Mouse (Mus musculus) B cell, adult 67 days (primary cell): Measurements from ENCODE around the gene Olfr970. TPM values are rescaled to one million over a fixed set of nuclear protein-coding genes. Genes with fewer than 3 reads are reported as not detected.

Source experiments
- total RNA-seq, 2 experiments: library from RNA; stranded (reverse); gene quantifications; 4 replicates each; pipeline ENCODE4 v1.2.4; 2023

Gene Olfr970
- total RNA-seq, result not detected

GRCm38 (mm10) chr9:39808560-39808959, at the start of gene Olfr970:
Gene Olfr970, plus strand, starts transcription at chr9:39808860.

GRCm38 (mm10) chr9:39783153-39783552, 25.5 kb upstream of the Olfr970 start, which contains the start of gene Olfr968:
Gene Olfr968, minus strand, starts transcription at chr9:39783253.

GRCm38 (mm10) chr9:39790558-39790957, 18.1 kb upstream of the Olfr970 start, which contains the start of gene Olfr969:
Gene Olfr969, plus strand, starts transcription at chr9:39790945.

GRCm38 (mm10) chr9:39836576-39836975, 27.9 kb downstream of the Olfr970 start, which contains the start of gene Olfr971:
Gene Olfr971, plus strand, starts transcription at chr9:39836876.

GRCm38 (mm10) chr9:39866122-39866521, 57.5 kb downstream of the Olfr970 start, which contains the start of gene Olfr972:
Gene Olfr972, plus strand, starts transcription at chr9:39866422.

Other genes starting within 250 kb of the Olfr970 start
- not detected for gene Olfr959, start 233.3 kb upstream of the Olfr970 start, total RNA-seq
- gene AW551984, start 204.5 kb upstream of the Olfr970 start, total RNA-seq, result not detected
- gene Olfr148, start 198.2 kb upstream of the Olfr970 start, total RNA-seq, result not detected
- gene Olfr960, start 187.5 kb upstream of the Olfr970 start, total RNA-seq, result not detected
- gene Olfr961, start 163.8 kb upstream of the Olfr970 start, total RNA-seq, result not detected
- gene Olfr963, start 141.7 kb upstream of the Olfr970 start, total RNA-seq, result not detected
- gene Olfr149, start 101.7 kb upstream of the Olfr970 start, total RNA-seq, result not detected
- gene Olfr965, start 97.5 kb upstream of the Olfr970 start, total RNA-seq, result not detected
- gene Olfr150, start 77.9 kb upstream of the Olfr970 start, total RNA-seq, result not detected
- not detected for gene Olfr967, start 62.6 kb upstream of the Olfr970 start, total RNA-seq
- not detected for gene Olfr968, start 25.6 kb upstream of the Olfr970 start, total RNA-seq
- not detected for gene Olfr969, start 17.9 kb upstream of the Olfr970 start, total RNA-seq
- gene Olfr971, start 28.0 kb downstream of the Olfr970 start, total RNA-seq, result not detected
- not detected for gene Olfr972, start 57.6 kb downstream of the Olfr970 start, total RNA-seq
- gene Olfr229, start 98.5 kb downstream of the Olfr970 start, total RNA-seq, result not detected
- not detected for gene Olfr974, start 128.6 kb downstream of the Olfr970 start, total RNA-seq
- gene Olfr975, start 143.2 kb downstream of the Olfr970 start, total RNA-seq, result not detected
- not detected for gene Olfr976, start 152.3 kb downstream of the Olfr970 start, total RNA-seq
- not detected for gene Olfr978, start 183.3 kb downstream of the Olfr970 start, total RNA-seq
- gene Olfr979, start 194.6 kb downstream of the Olfr970 start, total RNA-seq, result not detected
- not detected for gene Olfr980, start 200.7 kb downstream of the Olfr970 start, total RNA-seq
- gene Olfr981, start 212.6 kb downstream of the Olfr970 start, total RNA-seq, result not detected